Mouse (Mus musculus): ENCODE measurements at regions not wholly inside any gene's neighbourhood (a gene's known extent, or its start where the extent isn't known, plus 50 kb on each side); places are given as distances from the start of the nearest gene placed in this dataset.
"Not testable (repeated sequence)": the region's sequence is repeated elsewhere in the genome, so short reads cannot be mapped to it uniquely, and the experiment has no call there.

DNA sequence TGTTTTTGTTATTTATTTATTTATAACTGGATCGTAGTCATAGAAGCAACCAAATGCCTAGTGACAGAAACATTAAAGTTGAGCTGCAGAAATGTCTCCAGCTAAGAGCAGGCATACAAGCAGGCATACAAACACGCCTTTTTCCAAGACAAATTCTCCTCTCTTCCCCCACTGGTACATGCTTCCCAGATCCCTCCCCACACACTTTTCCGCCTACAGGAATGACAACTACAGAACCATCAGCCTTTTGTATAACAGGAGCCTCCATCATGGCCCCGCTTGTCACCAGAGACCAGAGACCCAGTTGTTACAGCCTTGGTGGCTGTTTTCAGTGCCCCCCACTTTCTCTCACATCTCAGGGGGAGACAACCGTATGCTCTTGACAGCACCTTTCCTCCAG lies 91.2 kb upstream of the Sipa1l1 start:
- TF ChIP-seq POLR2A (IDR thresholded peaks at IDR 0.05; ENCODE audit: borderline replicate concordance, insufficient read depth, low read length) (no peak), CTCF (IDR thresholded peaks at IDR 0.05; ENCODE audit: borderline replicate concordance, insufficient read depth, low read depth, low read length) (no peak)
- WGBS, result 91% methylated on average over 5 of the region's 5 CpGs
- H3K27ac ChIP-seq (ENCODE audit: insufficient read depth, low read length), result no peak overlapping the region
- no peaks in the 10 kb centered on the region for H3K4me1 ChIP-seq (ENCODE audit: control insufficient read depth, insufficient read depth, low read length)
- no peak overlapping the region for H3K4me3 ChIP-seq (replicated peaks; ENCODE audit: insufficient read depth, low read depth, low read length)
- H3K27me3 ChIP-seq (ENCODE audit: control insufficient read depth, insufficient read depth, low read length), result no peaks in the 10 kb centered on the region
- DNase-seq, result no peak

DNA sequence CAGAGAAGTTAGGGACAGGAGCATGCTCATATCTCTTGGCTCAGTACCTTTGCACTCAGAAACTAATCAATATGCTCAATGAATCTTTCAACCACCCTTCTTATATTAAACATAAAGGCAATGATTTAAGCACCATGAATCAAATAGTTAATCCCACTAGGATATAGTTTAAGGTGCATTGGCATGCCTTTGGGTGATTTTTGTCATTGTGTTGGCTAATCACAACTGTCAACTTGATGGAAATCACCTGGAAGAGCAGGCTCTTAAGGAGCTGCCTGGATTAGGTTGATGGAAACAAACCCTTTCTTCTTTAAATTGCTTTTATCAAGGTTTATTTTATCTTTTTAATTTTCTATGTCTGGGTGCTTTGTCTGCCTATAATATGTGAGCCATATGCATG lies 90.4 kb upstream of the Sipa1l1 start:
- DNase-seq, result no peak
- TF ChIP-seq CTCF (IDR thresholded peaks at IDR 0.05; ENCODE audit: borderline replicate concordance, insufficient read depth, low read depth, low read length) (no peak), POLR2A (IDR thresholded peaks at IDR 0.05; ENCODE audit: borderline replicate concordance, insufficient read depth, low read length) (no peak)
- H3K27me3 ChIP-seq (ENCODE audit: control insufficient read depth, insufficient read depth, low read length), result no peaks in the 10 kb centered on the region
- no peaks in the 10 kb centered on the region for H3K4me1 ChIP-seq (ENCODE audit: control insufficient read depth, insufficient read depth, low read length)
- H3K27ac ChIP-seq (ENCODE audit: insufficient read depth, low read length), result no peak overlapping the region
- H3K4me3 ChIP-seq (replicated peaks; ENCODE audit: insufficient read depth, low read depth, low read length), result no peak overlapping the region

DNA sequence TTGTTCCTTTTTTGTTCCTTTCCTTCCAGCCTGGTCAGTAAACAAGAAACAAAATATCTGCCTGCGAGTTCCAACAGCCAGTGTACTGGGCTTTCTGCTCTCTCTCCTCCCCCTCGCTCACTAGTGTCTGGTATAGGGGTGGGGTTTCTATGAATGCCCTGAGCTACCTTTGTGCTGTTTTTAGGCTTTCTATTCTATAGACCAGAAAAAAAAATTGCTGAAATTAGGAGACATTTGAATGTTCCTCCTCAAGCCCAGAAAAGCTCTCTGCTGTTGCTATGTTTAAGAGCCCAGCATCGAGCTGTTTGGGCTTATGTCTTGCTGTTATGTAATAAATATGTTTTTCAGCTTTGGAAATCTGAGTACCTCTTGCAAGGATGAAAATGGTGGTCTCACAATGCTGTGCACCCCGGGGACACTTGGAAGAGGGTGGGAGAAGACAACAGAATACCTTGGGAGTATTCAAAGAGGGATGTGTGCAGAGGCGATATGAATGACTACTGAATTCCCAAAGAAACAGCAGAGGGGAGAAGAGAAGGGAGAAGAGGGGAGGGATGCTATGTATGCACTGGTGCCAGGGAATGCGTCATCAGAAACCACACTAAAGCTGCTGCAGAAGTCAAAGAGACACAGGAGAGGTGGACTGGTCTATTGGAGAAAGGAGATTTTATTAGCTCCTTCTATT lies 88.8 kb upstream of the Sipa1l1 start:
- TF ChIP-seq POLR2A (IDR thresholded peaks at IDR 0.05; ENCODE audit: borderline replicate concordance, insufficient read depth, low read length) (no peak), CTCF (IDR thresholded peaks at IDR 0.05; ENCODE audit: borderline replicate concordance, insufficient read depth, low read depth, low read length) (no peak)
- H3K4me1 ChIP-seq (ENCODE audit: control insufficient read depth, insufficient read depth, low read length), result no peaks in the 10 kb centered on the region
- no peak for DNase-seq
- WGBS, result 84% methylated on average over 6 of the region's 6 CpGs
- no peak overlapping the region for H3K27ac ChIP-seq (ENCODE audit: insufficient read depth, low read length)
- no peaks in the 10 kb centered on the region for H3K27me3 ChIP-seq (ENCODE audit: control insufficient read depth, insufficient read depth, low read length)
- H3K4me3 ChIP-seq (replicated peaks; ENCODE audit: insufficient read depth, low read depth, low read length), result no peak overlapping the region

DNA sequence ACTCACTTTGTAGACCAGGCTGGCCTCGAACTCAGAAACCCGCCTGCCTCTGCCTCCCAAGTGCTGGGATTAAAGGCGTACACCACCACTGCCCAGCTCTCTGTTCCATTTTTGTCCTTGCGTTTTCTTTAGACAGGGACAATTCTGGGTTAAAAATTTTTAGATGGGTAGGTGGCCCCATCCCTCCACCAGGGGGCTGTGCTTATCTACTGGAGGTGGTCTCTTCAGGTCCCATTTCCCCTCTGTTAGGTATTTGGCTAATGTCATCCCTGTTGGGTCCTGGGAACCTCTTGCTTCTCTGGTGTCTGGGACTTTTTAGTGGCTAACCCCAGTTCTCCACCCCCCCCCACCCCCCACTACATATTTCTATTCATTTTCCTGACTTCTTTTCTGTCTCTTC lies 86.5 kb upstream of the Sipa1l1 start:
- H3K4me1 ChIP-seq (ENCODE audit: control insufficient read depth, insufficient read depth, low read length); H3K27ac ChIP-seq (ENCODE audit: insufficient read depth, low read length); DNase-seq; H3K4me3 ChIP-seq (replicated peaks; ENCODE audit: insufficient read depth, low read depth, low read length); H3K27me3 ChIP-seq (ENCODE audit: control insufficient read depth, insufficient read depth, low read length): not testable (repeated sequence)
- 97% methylated on average over 4 of the region's 4 CpGs for WGBS

DNA sequence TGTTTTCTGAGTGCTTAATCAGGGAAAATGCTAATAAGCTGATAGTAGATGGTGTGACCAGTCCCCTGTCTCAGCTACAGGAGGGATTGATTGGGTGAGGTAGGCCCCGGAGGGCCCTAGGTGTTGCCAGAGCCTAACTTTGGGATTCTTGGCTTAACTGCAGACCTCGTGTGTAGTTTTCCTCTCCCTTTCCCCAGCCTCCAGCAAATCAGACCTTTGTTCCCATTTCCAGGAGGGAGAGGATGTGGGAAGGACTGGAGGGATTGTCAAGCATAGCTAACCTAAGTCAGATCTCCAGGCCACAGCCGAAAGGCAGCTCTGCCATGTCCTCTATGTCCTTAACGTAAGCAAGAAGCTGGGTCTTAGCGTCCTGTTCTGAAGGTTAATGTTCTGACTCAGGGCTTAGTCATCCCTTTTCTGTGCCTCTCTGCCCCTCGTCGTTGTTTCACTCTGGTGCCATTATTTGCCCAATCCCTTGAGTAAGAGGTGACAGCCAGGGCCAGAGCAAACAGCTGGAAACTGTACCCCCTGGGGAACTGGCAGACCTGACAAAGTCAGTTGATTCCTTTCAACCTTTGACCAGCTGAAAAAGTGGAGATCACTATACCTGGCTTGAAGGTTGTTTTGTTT lies 83.2 kb upstream of the Sipa1l1 start:
- WGBS, result 63% methylated on average over 7 of the region's 7 CpGs
- Histone ChIP-seq H3K27ac (ENCODE audit: insufficient read depth, low read length) (no peak overlapping the region), H3K4me1 (ENCODE audit: control insufficient read depth, insufficient read depth, low read length) (no peaks in the 10 kb centered on the region), H3K27me3 (ENCODE audit: control insufficient read depth, insufficient read depth, low read length) (no peaks in the 10 kb centered on the region), H3K4me3 (replicated peaks; ENCODE audit: insufficient read depth, low read depth, low read length) (no peak overlapping the region)
- no peak for DNase-seq
- TF ChIP-seq POLR2A (IDR thresholded peaks at IDR 0.05; ENCODE audit: borderline replicate concordance, insufficient read depth, low read length), result no peak
- TF ChIP-seq CTCF (IDR thresholded peaks at IDR 0.05; ENCODE audit: borderline replicate concordance, insufficient read depth, low read depth, low read length), result no peak

DNA sequence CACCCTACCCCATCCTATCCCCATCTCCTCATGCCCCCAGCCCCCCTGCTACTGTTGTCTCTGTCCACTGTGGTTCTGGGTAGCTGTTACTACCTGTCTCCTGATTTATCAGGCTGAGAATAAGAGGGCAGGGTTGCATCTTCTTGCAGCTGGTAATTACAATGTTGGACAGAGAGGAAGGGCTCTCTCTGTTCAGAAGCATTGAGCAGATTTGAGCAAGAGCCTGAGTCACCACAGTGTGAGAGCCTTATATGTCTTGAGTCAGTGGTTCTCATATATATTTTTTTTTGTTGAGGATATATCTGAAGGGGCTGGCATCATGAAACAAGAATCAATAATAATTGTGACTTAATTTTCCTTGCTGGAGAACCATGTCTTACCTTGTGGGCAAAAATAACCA lies 82.7 kb upstream of the Sipa1l1 start:
- Histone ChIP-seq H3K27me3 (ENCODE audit: control insufficient read depth, insufficient read depth, low read length) (no peaks in the 10 kb centered on the region), H3K4me1 (ENCODE audit: control insufficient read depth, insufficient read depth, low read length) (no peaks in the 10 kb centered on the region), H3K4me3 (replicated peaks; ENCODE audit: insufficient read depth, low read depth, low read length) (no peak overlapping the region), H3K27ac (ENCODE audit: insufficient read depth, low read length) (no peak overlapping the region)
- TF ChIP-seq CTCF (IDR thresholded peaks at IDR 0.05; ENCODE audit: borderline replicate concordance, insufficient read depth, low read depth, low read length), result no peak
- TF ChIP-seq POLR2A (IDR thresholded peaks at IDR 0.05; ENCODE audit: borderline replicate concordance, insufficient read depth, low read length), result no peak
- no peak for DNase-seq

DNA sequence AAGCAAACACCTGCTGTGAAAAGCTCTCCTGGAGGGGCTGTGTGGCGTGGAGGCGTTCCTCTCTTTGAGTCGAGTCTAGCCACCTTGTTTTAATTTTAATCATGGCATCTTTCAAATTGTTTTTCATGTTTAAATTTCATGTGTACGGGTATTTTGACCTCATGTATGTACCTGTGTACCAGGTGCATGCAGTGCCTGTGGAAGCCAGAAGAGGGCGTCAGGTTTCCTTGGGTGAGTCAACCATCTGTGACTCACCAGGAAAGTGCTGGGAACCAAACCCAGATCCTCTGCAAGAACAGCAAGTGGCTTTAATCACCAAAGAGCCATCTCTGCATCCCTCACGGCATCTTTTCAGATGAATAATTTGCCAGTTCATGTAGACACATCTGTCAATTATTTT lies 79.8 kb upstream of the Sipa1l1 start:
- H3K27ac ChIP-seq (ENCODE audit: insufficient read depth, low read length), result no peak overlapping the region
- no peak overlapping the region for H3K4me3 ChIP-seq (replicated peaks; ENCODE audit: insufficient read depth, low read depth, low read length)
- TF ChIP-seq CTCF (IDR thresholded peaks at IDR 0.05; ENCODE audit: borderline replicate concordance, insufficient read depth, low read depth, low read length), result no peak
- TF ChIP-seq POLR2A (IDR thresholded peaks at IDR 0.05; ENCODE audit: borderline replicate concordance, insufficient read depth, low read length), result no peak
- WGBS, result 90% methylated on average over 6 of the region's 6 CpGs
- H3K4me1 ChIP-seq (ENCODE audit: control insufficient read depth, insufficient read depth, low read length), result no peaks in the 10 kb centered on the region
- no peaks in the 10 kb centered on the region for H3K27me3 ChIP-seq (ENCODE audit: control insufficient read depth, insufficient read depth, low read length)
- DNase-seq, result no peak

DNA sequence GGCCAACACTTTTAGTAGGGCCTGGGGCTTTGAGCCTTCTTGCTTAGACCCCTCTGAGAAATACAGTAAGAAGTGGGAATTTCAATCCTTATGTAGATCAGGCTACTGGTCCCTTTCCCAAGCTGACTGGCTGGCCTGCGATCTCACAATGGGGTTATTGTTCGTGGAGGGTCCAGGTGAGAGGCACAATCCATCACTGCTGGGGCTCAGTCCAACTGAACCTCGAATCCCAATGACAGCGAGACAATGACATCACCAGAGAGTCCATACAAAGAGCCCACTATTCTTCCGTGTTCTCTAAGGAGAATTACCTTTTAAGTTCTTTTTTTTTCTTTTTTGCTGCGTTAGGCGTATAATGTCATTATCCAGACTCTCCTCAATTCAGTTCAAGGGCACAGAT lies 75.8 kb upstream of the Sipa1l1 start:
- no peak overlapping the region for H3K4me3 ChIP-seq (replicated peaks; ENCODE audit: insufficient read depth, low read depth, low read length)
- DNase-seq, result no peak
- H3K4me1 ChIP-seq (ENCODE audit: control insufficient read depth, insufficient read depth, low read length), result no peaks in the 10 kb centered on the region
- TF ChIP-seq POLR2A (IDR thresholded peaks at IDR 0.05; ENCODE audit: borderline replicate concordance, insufficient read depth, low read length) (no peak), CTCF (IDR thresholded peaks at IDR 0.05; ENCODE audit: borderline replicate concordance, insufficient read depth, low read depth, low read length) (no peak)
- 54% methylated on average over 7 of the region's 7 CpGs for WGBS
- H3K27me3 ChIP-seq (ENCODE audit: control insufficient read depth, insufficient read depth, low read length), result no peaks in the 10 kb centered on the region
- no peak overlapping the region for H3K27ac ChIP-seq (ENCODE audit: insufficient read depth, low read length)
